In the genomic region with DNA sequence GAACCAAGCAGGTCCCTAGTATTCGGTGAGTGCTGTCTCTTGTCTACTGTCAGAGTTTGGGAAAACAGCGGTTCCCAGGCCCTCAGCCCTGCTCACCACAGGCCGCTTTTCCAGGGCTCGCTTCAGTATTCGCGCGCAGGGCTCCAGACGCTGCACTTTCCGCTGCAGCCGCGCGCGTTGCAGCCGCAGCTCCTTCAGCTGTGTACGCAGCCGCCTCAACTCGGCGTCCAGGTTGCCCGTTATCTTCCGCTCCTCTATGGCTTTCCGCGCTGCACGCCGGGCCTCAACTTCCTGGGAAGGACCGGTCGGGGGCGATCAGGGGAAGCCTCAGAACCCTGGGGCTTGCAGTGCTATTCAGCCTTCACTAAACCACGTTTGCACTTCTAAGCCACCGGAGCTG, we compare ENCODE assay signal across 10 mouse cellular contexts. TPM values are rescaled to one million over a fixed set of nuclear protein-coding genes. Genes with fewer than 3 reads are reported as not detected.
DNase-seq lines count a peak whose midpoint lies in the region; ATAC-seq and TF ChIP-seq lines count a peak whose summit lies in the region.
"Had no signal": no experiment of that assay in that cellular context is flagged by ENCODE, and none has a peak within 500 bp of the region (broad histone marks: within the 10 kb centered on the region; RNA-seq: fewer than 3 reads in every experiment).

No protein-coding gene starts in this region.

- H3K9ac ChIP-seq in kidney, postnatal 0 days (ENCODE audit: low read depth, low read length), result no peak overlapping the region
- H3K9ac ChIP-seq in hindbrain, embryonic 15.5 days, result no peak overlapping the region
- H3K9ac ChIP-seq in neural tube, embryonic 12.5 days, result no peak overlapping the region

- no peak overlapping the region for H3K27ac ChIP-seq in kidney, postnatal 0 days
- no peak overlapping the region for H3K27ac ChIP-seq in hindbrain, embryonic 15.5 days (replicated peaks)
- H3K27ac ChIP-seq in neural tube, embryonic 12.5 days, result no peak overlapping the region

- no peaks in the 10 kb centered on the region for H3K4me1 ChIP-seq in kidney, postnatal 0 days (replicated peaks; ENCODE audit: insufficient read depth, low read length)
- H3K4me1 ChIP-seq in hindbrain, embryonic 15.5 days (replicated peaks), result peaks cover 7% of the 10 kb centered on the region; the same call in 1 of the 2 replicates
- H3K4me1 ChIP-seq in neural tube, embryonic 12.5 days, result no peaks in the 10 kb centered on the region; the same call in 1 of the 2 replicates

- no peaks in the 10 kb centered on the region for H3K9me3 ChIP-seq in kidney, postnatal 0 days (replicated peaks; ENCODE audit: low read length)
- no peaks in the 10 kb centered on the region for H3K9me3 ChIP-seq in hindbrain, embryonic 15.5 days
- peaks cover 7% of the 10 kb centered on the region for H3K9me3 ChIP-seq in neural tube, embryonic 12.5 days

- H3K27me3 ChIP-seq in kidney, postnatal 0 days (ENCODE audit: insufficient read depth, low read length), result no peaks in the 10 kb centered on the region; the same call in 1 of the 2 replicates
- peaks cover 9% of the 10 kb centered on the region for H3K27me3 ChIP-seq in hindbrain, embryonic 15.5 days
- peaks cover 8% of the 10 kb centered on the region for H3K27me3 ChIP-seq in neural tube, embryonic 12.5 days (replicated peaks)
- H3K27me3 ChIP-seq: Patski had no signal

- peak overlapping the region; percentile 38 for H3K4me2 ChIP-seq in kidney, postnatal 0 days (ENCODE audit: low read length)
- H3K4me2 ChIP-seq in hindbrain, embryonic 15.5 days, result peak overlapping the region; percentile 46
- H3K4me2 ChIP-seq in neural tube, embryonic 12.5 days (replicated peaks), result peak overlapping the region; percentile 46

- peaks cover 13% of the 10 kb centered on the region; the same call in 1 of the 2 replicates for H3K36me3 ChIP-seq in kidney, postnatal 0 days (ENCODE audit: insufficient read depth, low read length)
- H3K36me3 ChIP-seq in hindbrain, embryonic 15.5 days, result peaks cover 17% of the 10 kb centered on the region
- H3K36me3 ChIP-seq in neural tube, embryonic 12.5 days, result peaks cover 21% of the 10 kb centered on the region

- no peak for TF ChIP-seq CTCF in kidney, postnatal 0 days (IDR thresholded peaks at IDR 0.05; ENCODE audit: low read depth)

- DNase-seq in kidney, postnatal 0 days (ENCODE audit: low spot score), result no peak
- no peak for DNase-seq in kidney, adult 18-20 months
- peak; percentile 51 for DNase-seq in embryo, embryonic 11 days
- DNase-seq in gastrocnemius, postnatal 25 days, result no peak
- DNase-seq in urinary bladder, postnatal 4 days (ENCODE audit: low spot score in 2 of 2), result no peak
- DNase-seq in MN1 (ENCODE audit: low spot score), result no peak

- no peak overlapping the region for H3K4me3 ChIP-seq in kidney, postnatal 0 days (replicated peaks; ENCODE audit: low read depth, low read length)
- no peak overlapping the region; the same call in 1 of the 2 replicates for H3K4me3 ChIP-seq in hindbrain, embryonic 15.5 days
- no peak overlapping the region for H3K4me3 ChIP-seq in neural tube, embryonic 12.5 days

- WGBS in kidney, postnatal 0 days, result 6% methylated on average over 29 of the region's 29 CpGs
- WGBS in hindbrain, embryonic 15.5 days, result 9% methylated on average over 29 of the region's 29 CpGs
- 12% methylated on average over 29 of the region's 29 CpGs for WGBS in neural tube, embryonic 12.5 days

- ATAC-seq in kidney, postnatal 0 days (replicated peaks; ENCODE audit: low FRiP score, low read depth), result no peak
- ATAC-seq in hindbrain, embryonic 15.5 days (ENCODE audit: low FRiP score, low read depth), result no peak
- no peak for ATAC-seq in neural tube, embryonic 12.5 days (ENCODE audit: low FRiP score, low read depth)
- ATAC-seq: Patski had no signal

RNA-seq across cellular contexts. Expression of a gene that starts 2.9 kb away (rescaled TPM):
- polyA plus RNA-seq in kidney, postnatal 0 days (2015; fragmentation: Nextera tagmentation; extraction: Ambion mirVana), result not detected in 2 replicates
- polyA plus RNA-seq in hindbrain, embryonic 15.5 days (2015; fragmentation: Nextera tagmentation; extraction: Ambion mirVana), result 0.71 and 0.83 TPM in 2 replicates
- not detected in 2 replicates for polyA plus RNA-seq in neural tube, embryonic 12.5 days (2016; fragmentation: Nextera tagmentation; extraction: Ambion mirVana)
- not detected for total RNA-seq in gastrocnemius, postnatal 25 days (2021)
- total RNA-seq: liver, adult 2 months had no signal
- polyA plus RNA-seq: liver, adult 2 months had no signal

RNA-seq across cellular contexts. Expression of a gene that starts 17.5 kb away (rescaled TPM):
- 0.36 and 0.39 TPM in 2 replicates for polyA plus RNA-seq in kidney, postnatal 0 days (2015; fragmentation: Nextera tagmentation; extraction: Ambion mirVana)
- polyA plus RNA-seq in hindbrain, embryonic 15.5 days (2015; fragmentation: Nextera tagmentation; extraction: Ambion mirVana), result 0.78 and 0.92 TPM in 2 replicates
- 0.15 and 0.33 TPM in 2 replicates for polyA plus RNA-seq in neural tube, embryonic 12.5 days (2016; fragmentation: Nextera tagmentation; extraction: Ambion mirVana)
- not detected for total RNA-seq in gastrocnemius, postnatal 25 days (2021)

RNA-seq across cellular contexts. Expression of a gene that starts 18.6 kb away (rescaled TPM):
- polyA plus RNA-seq in kidney, postnatal 0 days (2015; fragmentation: Nextera tagmentation; extraction: Ambion mirVana), result 34.8 and 38.6 TPM in 2 replicates
- polyA plus RNA-seq in hindbrain, embryonic 15.5 days (2015; fragmentation: Nextera tagmentation; extraction: Ambion mirVana), result 37.9 and 41.3 TPM in 2 replicates
- 57.8 and 58.3 TPM in 2 replicates for polyA plus RNA-seq in neural tube, embryonic 12.5 days (2016; fragmentation: Nextera tagmentation; extraction: Ambion mirVana)
- 10 to 100 TPM; 15.7 to 17.1 TPM for total RNA-seq in gastrocnemius, postnatal 25 days (2021)

RNA-seq across cellular contexts. Expression of a gene that starts 18.7 kb away (rescaled TPM):
- polyA plus RNA-seq in kidney, postnatal 0 days (2015; fragmentation: Nextera tagmentation; extraction: Ambion mirVana), result 14.3 and 16.3 TPM in 2 replicates
- polyA plus RNA-seq in hindbrain, embryonic 15.5 days (2015; fragmentation: Nextera tagmentation; extraction: Ambion mirVana), result 28.7 and 31.1 TPM in 2 replicates
- polyA plus RNA-seq in neural tube, embryonic 12.5 days (2016; fragmentation: Nextera tagmentation; extraction: Ambion mirVana), result 19.1 and 20.1 TPM in 2 replicates
- total RNA-seq in gastrocnemius, postnatal 25 days (2021), result 1 to 10 TPM; 4.8 to 6.3 TPM

RNA-seq across cellular contexts. Expression of a gene that starts 42.3 kb away (rescaled TPM):
- polyA plus RNA-seq in kidney, postnatal 0 days (2015; fragmentation: Nextera tagmentation; extraction: Ambion mirVana), result 1.1 and 1.4 TPM in 2 replicates
- 1.6 and 2.3 TPM in 2 replicates for polyA plus RNA-seq in hindbrain, embryonic 15.5 days (2015; fragmentation: Nextera tagmentation; extraction: Ambion mirVana)
- polyA plus RNA-seq in neural tube, embryonic 12.5 days (2016; fragmentation: Nextera tagmentation; extraction: Ambion mirVana), result 0.70 and 0.93 TPM in 2 replicates
- total RNA-seq in gastrocnemius, postnatal 25 days (2021), result under 1 TPM in 1 of 2 experiments, not detected in 1; 0.18 TPM
